Mouse (Mus musculus) G1E-ER4 (cell line): ENCODE data around the gene Snx1. TPM values are rescaled to one million over a fixed set of nuclear protein-coding genes. Genes with fewer than 3 reads are reported as not detected.

Source experiments
- GATA1 ChIP-seq: IDR thresholded peaks from one replicate; pipeline ENCODE4 v1.8.0; 2012; ENCODE audit warnings: low read length, inconsistent platforms
- polyA plus RNA-seq: library from polyadenylated mRNA; stranded (reverse); fragments of >175 nt; gene quantifications from 2 replicates; pipeline ENCODE4 v1.2.3, GENCODE M21; 2012

The Snx1 gene
- 211 and 311 TPM in 2 replicates for polyA plus RNA-seq

DNA sequence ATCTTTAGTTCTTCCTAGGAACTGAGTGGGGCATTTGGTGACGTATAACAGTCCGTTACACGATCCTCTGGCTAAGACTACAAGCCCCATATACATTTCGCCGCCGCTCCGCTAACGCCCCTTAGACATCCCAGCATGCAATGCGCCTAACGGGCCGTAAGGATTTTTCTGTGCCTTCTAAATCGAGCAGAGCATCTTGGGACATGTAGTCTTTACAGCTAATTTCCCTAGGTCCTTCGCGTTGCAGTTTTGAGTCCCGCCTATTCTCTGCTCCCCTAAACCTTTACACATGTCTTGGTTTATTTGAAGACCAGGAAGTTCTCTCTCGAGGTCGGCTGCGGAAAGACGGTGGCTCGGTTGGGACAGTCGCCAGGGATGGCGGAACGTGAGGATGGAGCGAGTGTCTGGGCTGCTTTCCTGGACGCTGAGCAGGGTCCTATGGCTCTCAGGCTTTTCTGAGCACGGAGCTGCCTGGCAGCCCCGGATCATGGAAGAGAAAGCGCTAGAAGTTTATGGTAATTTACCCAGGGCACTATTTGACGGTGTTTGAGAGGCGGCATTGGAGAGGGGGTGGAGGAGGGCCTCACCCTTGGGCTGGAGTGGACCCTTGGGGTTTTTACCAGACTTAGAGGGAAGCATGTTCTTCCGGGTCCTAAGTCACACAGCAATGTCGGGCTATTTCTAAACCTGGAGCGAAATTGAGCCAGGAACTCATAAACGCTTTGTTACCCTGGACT, at the start of gene Snx1, which contains the start of gene Ciao2a:
TSS of gene Snx1 (minus strand) at position 132 of the 737 bp plus-strand sequence.
TSS of gene Ciao2a (plus strand) at position 156 of the 737 bp plus-strand sequence.
- TF ChIP-seq GATA1: no peak

DNA sequence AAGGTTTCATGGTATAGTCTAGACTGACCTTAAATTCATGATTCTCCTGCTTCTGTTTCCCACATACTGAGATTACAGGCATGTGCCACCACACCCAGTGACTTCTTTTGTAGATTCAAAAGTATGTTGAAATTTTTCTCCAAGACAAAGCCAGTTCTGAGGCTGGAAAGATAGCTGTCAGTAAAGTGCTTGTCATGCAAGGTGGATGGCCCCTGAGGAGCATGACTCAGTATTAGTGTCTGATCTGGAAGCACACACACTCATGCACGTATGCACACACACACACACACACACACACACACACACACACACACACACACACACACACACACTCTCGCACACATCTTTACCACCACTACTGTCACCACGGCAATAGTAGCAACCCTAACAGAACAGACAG, 48.6 kb upstream of the Snx1 start:
- no peak for TF ChIP-seq GATA1

DNA sequence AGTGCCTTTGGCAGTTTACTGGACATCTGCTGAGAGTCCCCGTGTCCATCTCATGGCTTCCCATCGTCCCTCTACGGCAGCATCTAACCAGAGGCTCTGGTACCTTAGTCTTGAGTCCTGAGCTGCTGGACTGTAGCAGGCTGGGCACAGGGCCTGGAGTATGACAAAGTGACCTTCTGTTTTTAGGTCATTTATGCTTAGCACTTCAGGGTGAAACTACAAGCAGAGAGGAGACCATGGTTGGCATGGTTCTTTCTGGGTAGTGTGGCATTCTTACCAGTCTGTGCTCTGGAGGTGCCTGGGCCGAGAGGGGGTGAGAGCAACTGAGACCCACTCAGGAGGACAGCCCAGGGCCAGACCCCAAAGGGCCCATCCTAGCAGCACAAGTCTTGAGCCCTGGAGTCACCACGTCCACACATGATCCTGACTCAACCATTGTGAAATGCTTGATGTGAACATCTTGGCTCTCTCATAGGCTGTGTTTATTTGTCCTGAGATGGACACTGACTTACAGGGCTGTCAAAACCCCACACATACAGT, 47.0 kb upstream of the Snx1 start:
- no peak for TF ChIP-seq GATA1

DNA sequence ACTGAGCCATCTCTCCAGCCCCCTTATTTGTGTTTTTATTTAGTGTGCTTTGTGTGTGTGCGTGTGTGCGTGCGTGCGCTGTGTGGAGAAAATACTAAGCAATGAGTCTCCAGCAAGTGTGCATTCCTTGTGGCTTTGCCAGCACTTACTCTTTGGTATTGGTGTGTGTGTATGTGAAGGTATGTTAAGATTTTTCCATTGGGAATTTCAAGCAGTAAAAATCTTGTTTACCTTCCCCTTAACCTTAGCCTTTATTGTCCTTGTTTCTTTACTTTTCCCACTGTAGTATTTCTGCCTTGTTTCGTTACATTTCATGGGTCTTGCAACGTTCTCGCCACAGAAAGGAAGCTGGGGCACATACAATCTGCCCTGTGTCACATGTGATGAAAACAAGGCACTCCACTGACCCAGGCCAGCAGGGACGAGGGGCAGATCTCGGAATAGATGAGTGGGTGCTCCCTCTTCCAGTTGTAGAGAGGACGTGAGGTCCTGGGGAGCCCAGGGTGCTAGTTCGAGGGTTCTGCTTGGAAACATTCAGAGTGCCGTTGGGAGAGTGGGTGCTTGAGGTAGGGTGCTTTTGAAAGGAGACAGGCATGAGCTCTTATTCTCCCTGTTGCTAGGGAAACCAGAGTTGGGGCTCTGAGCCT, 45.0 kb upstream of the Snx1 start:
- TF ChIP-seq GATA1: no peak

DNA sequence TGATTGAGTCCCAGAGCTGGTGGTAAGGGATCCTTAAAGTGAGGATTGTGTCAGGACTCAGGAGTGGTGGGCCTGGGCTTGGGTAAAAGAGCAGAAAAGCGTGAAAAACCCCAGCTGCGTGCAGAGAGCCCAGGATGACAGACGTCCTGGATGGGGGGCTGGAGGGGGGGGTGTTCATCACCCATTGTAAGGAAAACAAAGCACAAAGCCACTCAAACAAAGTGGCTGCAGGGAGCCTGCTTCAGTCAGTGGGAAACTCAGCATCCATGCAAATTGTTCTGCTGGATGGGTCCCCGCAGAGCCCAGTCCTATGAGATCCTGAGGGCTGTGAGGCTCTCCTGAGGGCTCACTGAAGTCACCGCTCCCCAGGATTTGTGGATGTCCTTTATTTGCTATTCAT, 44.1 kb upstream of the Snx1 start:
- TF ChIP-seq GATA1: no peak

DNA sequence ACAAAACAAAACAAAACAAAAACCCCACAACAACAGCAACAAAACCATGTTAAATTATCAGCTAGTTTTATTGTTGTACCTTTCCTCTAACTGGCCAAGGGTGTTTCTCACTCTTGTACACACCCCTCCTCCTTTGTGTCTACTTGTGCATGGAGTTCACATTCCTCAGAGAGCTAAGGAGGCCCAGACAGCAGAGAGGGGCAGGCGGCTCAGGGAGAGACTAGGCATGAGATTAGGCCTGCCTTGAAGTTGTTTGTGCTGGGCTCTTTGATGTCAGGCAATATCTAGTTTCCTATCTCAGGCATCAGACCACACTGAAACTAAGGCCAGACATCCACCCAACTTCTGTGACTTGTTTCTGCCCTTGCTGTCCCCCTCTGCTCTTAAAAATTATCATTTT, 41.8 kb upstream of the Snx1 start:
- no peak for TF ChIP-seq GATA1

DNA sequence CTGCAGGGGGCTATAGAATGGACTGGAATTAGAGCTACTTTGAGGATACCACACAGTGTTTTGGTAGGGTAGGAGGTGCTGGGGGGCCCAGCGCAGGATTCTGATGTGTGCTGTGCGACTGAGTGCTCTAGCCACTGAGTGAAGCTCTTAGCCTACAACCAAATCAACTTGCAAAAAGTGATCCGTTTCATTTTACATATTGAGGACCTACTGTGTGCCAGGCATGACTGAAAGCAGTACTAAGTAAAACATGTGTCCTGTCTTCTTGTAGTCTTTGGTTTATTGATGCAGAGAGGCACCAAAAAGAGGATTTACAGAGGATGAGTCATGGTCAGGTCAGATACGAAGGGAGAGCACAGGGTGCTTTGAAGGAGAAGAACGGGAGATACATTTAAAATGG, 40.8 kb upstream of the Snx1 start:
- TF ChIP-seq GATA1: no peak

DNA sequence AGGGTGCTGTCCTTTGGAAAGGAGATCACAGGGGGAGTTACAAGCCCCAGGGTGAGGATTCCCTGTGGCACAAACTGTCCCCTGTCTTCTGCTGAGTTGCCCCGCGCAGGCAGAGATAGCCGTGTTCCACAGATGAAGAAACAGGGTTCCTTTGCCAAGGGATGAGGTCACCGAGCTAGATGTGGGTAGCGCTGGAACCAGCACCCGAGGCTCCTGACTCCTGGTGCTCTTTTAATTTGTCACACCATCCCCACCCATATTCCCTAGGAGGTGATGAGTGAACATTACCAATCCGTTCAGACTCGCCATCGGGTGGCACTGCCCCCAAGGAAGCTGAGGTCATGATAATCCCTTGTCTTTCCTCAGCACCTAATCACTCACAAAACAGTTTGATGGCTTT, 36.6 kb upstream of the Snx1 start:
- no peak for TF ChIP-seq GATA1

DNA sequence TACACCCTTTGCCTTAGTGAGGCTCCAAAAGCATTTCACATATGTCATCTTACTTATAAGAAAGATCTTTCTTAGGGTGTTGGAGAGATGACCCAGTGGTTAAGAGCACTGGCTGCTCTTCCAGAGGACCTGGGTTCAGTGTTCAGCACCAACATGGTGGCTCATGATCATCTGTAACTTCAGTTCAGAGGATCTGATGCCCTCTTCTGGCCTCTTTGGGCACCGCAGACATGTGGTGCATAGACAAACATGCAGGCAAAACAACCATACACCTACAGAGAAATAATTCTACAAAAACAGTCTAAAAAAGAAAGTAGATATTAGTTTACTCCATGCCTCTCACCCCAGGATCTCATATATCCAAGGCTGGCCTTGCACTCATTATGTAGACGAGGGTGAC, 33.8 kb upstream of the Snx1 start:
- TF ChIP-seq GATA1: no peak

DNA sequence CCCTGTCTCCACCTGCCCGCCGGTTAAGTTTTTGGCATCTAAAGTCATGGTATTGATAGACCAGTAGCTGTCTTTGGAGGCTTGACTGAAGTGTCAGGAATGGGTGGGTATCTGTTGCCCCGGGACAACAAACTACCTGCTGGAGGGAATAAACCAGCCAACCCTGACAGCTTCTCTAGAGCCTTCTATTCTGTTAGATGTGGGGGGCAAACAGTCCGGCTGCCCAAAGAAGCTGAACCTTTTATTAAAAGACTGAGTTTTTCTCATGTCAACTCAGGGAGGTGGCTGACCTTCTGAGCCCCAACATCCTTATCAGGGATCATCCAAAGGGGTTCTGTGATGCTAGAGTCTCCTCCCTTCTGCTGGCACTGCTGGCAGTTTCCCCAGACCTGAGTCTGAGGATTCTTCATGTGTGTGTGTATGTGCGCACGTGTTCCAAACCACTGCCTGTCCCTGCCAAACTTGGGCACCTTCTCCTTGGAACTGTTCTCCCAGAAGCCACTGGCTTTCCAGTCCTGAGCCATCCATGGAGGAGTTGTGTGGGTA, 32.6 kb upstream of the Snx1 start:
- no peak for TF ChIP-seq GATA1

DNA sequence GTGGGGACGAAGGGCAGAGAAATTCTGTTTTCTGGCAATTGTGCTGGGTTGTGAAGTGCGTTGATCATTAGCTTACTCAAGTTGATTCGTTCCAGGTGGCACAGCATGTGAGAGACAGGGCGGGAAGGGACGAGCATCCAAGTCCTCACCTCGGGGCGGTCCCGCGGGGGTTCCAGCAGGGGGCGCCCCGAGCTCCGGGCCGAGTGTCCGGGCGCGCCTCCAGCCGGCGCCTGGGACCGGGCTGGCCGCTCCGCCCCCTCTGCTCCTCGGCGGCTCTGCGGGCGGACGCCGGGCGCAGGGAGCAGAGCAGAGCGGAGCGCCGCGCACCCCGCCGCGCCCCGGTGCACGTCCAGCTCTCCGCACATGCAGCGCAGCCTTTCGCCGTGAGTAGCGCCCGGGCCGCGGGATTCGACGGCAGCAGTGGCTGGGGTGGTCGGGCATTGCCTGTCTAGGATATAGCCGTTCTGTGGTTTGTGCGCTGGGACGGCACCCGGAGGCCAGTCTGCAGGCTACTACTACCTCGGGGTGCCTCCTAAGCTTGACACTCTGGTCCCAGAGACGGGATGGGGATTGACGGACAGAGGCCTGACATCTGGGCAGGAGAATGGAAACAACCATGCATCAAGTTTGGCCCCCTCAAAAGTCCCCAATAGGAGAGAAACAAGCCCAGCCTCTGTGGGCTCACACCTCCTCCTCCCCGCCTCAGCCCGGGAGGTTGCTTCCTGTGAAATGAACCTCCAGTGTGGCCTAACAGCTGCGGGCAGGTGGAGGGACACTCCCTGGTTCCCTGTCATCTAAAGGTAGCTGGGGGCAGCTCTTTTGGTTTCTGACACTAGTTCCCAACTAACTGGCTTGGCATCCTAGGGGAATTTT, 31.8 kb upstream of the Snx1 start, which contains the start of gene Dapk2:
TSS of gene Dapk2 (plus strand) at position 266 of the 873 bp plus-strand sequence.
- no peak for TF ChIP-seq GATA1

DNA sequence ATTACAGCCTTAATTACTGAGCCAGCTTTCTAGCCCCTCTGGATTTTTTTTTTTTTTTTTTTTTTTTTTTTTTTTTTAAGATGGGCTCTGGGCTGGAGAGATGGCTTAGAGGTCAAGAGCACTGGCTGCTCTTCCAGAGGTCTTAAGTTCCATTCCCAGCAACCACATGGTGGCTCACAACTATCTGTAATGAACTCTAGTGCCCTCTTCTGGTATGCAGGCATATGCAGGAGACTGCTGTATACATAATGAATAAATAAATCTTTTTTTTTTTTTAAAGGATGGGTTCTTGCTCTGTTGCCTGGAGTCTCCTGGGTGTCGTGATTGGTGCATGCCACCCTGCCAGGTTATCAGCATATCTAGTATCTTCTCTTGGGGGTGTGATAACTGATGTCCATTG, 29.1 kb upstream of the Snx1 start:
- TF ChIP-seq GATA1: no peak

DNA sequence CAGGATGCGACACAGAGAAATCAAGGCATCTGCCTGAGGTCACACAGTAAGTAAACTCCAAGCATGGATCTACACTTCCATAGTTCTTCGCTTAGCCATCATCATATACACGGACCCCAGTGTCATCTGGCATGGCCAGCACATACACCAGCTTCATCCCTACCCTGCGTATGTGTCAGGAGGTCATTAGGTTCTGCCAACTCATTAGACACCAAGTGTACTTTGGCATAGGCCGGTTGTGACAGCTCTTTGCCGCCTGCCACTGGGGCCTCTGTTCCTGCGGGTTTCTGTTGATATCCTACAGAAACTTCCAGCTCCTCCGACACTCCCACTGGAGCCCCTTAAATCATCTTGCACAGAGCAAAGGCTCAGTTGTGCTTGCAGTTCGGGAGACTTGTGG, 27.6 kb upstream of the Snx1 start:
- TF ChIP-seq GATA1: no peak

DNA sequence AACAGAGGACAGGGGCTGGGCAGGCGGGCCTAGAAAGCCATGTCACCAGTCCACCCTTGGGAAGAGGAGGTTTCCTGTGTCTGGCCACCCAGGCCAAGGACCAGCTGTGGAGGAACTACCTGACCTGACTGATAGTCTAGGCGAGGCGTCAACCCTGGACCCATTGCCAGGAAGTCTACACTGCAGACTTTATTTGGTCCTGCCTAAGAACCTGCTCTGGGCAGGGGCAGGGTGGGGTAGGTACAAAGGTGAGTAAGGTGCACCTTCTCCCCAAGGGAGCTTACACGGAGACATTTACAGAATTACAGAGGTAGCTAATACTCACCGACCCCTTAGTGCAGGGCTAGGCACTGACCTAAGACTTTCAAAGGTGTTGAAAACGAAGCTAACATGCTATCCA, 27.2 kb upstream of the Snx1 start:
- TF ChIP-seq GATA1: no peak

DNA sequence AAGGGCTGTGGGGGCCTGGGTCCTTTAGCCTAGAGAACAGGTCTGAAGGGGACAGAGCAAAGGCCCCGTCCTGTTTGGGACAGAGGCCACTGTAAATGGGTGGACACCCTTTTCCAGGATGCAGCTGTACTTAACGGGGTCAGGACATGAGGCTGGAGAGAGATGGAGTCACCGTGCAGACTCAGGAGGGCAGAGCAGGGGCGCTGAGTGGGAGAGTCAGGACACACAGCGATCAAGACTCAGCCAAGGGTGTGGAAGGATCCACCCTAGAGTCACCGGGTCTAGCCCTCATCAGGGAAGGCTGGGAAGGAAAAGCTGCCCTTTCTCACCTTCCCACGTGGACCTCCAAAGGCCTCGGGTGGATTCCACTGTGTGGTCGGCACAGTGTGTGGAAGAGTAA, 25.6 kb upstream of the Snx1 start:
- no peak for TF ChIP-seq GATA1
